In the genomic region with DNA sequence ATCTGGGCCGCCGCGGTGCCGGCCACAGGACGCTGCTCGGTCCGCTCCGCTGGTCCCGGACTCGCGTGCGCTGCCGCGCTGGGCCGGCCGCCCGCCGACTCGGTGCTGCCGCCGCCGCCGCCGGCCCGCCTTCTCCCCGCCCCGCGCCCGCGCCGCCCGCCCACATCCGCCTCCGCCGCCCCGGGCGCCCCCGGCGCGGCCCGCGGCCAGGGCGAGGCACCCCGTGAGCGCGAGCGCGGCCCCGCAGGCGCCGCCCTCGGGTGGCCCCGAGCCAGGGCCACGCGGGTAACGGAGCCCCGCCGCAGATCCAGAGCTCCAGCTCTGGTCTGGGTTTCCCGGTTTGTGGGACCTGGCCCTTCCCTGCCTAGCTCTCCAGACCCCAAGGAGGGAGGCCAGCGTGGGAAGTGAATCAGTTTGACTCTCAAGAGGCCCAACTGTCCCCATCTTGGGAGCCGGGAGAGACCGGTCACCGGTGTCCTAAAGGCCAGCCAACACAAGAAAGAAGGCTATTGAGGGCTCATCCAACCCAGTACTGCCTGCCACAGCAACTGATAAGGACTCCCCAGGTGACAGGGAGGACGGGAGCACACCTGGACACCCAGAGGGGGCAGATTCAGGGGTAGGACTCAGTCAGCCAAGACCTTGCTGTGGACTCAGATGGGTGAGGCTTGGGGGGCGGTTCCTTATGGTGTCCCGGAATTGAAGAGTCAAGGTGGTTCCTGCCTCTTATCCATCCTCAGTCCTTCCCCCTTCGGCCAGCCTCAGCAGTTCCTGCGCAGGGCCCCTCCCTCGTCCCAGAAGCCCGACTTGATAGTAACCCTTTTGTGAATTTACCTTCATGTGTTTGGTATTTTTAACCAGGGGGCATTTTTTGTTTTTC, we compare ENCODE assay signal across 8 mouse cellular contexts. TPM values are rescaled to one million over a fixed set of nuclear protein-coding genes. Genes with fewer than 3 reads are reported as not detected.
DNase-seq lines count a peak whose midpoint lies in the region; ATAC-seq lines count a peak whose summit lies in the region.

Akt1 (minus strand) TSS at position 753 of the 880 bp plus-strand sequence.

- H3K79me2 ChIP-seq in macrophage (ENCODE audit: inconsistent target): peaks cover 42% of the 10 kb centered on the region

- H3K4me3 ChIP-seq in hindbrain, embryonic 12.5 days: peak within 1 kb of the TSS; percentile 99
- peak within 1 kb of the TSS; percentile 48 for H3K4me3 ChIP-seq in macrophage (ENCODE audit: inconsistent target)

- under 1% methylated on average over 62 of the region's 70 CpGs for WGBS in hindbrain, embryonic 12.5 days
- under 1% methylated on average over 53 of the region's 70 CpGs for WGBS in macrophage (ENCODE audit: missing documents)

- peak within 1 kb of the TSS; percentile 96 for H3K27ac ChIP-seq in hindbrain, embryonic 12.5 days
- H3K27ac ChIP-seq in macrophage: peak within 1 kb of the TSS; percentile 87

- peaks cover 60% of the 10 kb centered on the region for H3K4me1 ChIP-seq in hindbrain, embryonic 12.5 days

- ATAC-seq in hindbrain, embryonic 12.5 days (ENCODE audit: low FRiP score): peak; percentile 5; the same call in 1 of the 2 replicates

- peaks cover 24% of the 10 kb centered on the region for H3K27me3 ChIP-seq in hindbrain, embryonic 12.5 days

- peak within 1 kb of the TSS; percentile 91 for H3K4me2 ChIP-seq in hindbrain, embryonic 12.5 days (replicated peaks)

- H3K36me3 ChIP-seq in hindbrain, embryonic 12.5 days: peaks cover 20% of the 10 kb centered on the region
- H3K36me3 ChIP-seq in macrophage (ENCODE audit: inconsistent target): no peaks in the 10 kb centered on the region; the same call in 1 of the 2 replicates

- DNase-seq in left cerebral cortex, adult 18-20 months (ENCODE audit: low spot score in 2 of 2): peak in 1 of 2 experiments; percentile 46
- no peak for DNase-seq in left cerebral cortex, adult 11 months (ENCODE audit: low spot score)
- DNase-seq in cerebellum, adult 8-10 months: peak; percentile 63
- peak; percentile 42 to 49 for DNase-seq in frontal cortex, postnatal 10 days (ENCODE audit: low spot score in 2 of 2)
- DNase-seq in left cerebral cortex, adult 8-10 months (ENCODE audit: low spot score in 2 of 2): peak in 1 of 2 experiments; percentile 51
- peak; percentile 47 for DNase-seq in spleen, adult 12 weeks (ENCODE audit: low spot score)

- H3K9me3 ChIP-seq in hindbrain, embryonic 12.5 days (replicated peaks): no peaks in the 10 kb centered on the region

- peak within 1 kb of the TSS; percentile 100 for H3K9ac ChIP-seq in hindbrain, embryonic 12.5 days

RNA-seq across cellular contexts. Expression of gene Akt1, which starts in this region (rescaled TPM):
- total RNA-seq in left cerebral cortex, adult 18-20 months (2021): 100 to 1,000 TPM; 161 to 169 TPM
- polyA plus RNA-seq in hindbrain, embryonic 12.5 days (2016; fragmentation: Nextera tagmentation; extraction: Ambion mirVana): 154 and 156 TPM in 2 replicates
- total RNA-seq in left cerebral cortex, adult 8-10 months (2022): 100 to 1,000 TPM; 158 to 174 (median 171) TPM
- 100 to 1,000 TPM in 20 of 26 experiments, 10 to 100 TPM in 6; 46.0 to 331 (median 122) TPM for total RNA-seq in macrophage (2018; cell fraction: chromatin; rRNA removed)
- total RNA-seq in macrophage (2018; cell fraction: cytosol; rRNA removed): 100 to 1,000 TPM in 25 of 26 experiments, 10 to 100 TPM in 1; 98.0 to 240 (median 160) TPM
- total RNA-seq in macrophage (2018; cell fraction: nucleus; rRNA removed): 100 to 1,000 TPM in 16 of 26 experiments, 10 to 100 TPM in 10; 69.7 to 196 (median 103) TPM
- 174 to 203 TPM (median 184 TPM) in 3 replicates for polyA plus RNA-seq in macrophage (2018)
